Mouse (Mus musculus) layer of hippocampus, adult 2 months (tissue): Measurements from ENCODE around the gene Klhl21. TPM values are rescaled to one million over a fixed set of nuclear protein-coding genes. Genes with fewer than 3 reads are reported as not detected.

Source experiments
- DNase-seq, 2 experiments: peaks; one replicate each; pipeline ENCODE4 v3.0.0; 2022; ENCODE audit warnings: low spot score in 2 of 2
- H3K27ac ChIP-seq: fragments of 200-600 bp; 2 replicates; pipeline ENCODE4 v1.8.1; 2022
- H3K4me3 ChIP-seq: fragments of 200-600 bp; 2 replicates; pipeline ENCODE4 v1.8.1; 2022; ENCODE audit warnings: mild to moderate bottlenecking
- CTCF ChIP-seq: fragments of 200-600 bp; conservative IDR thresholded peaks from 2 replicates; pipeline ENCODE4 v1.8.1; 2022; ENCODE audit warnings: antibody characterized with exemption, mild to moderate bottlenecking, moderate library complexity
- long read RNA-seq, 2 experiments: library from polyadenylated mRNA; stranded (forward); transcript quantifications; one replicate each; pipeline ENCODE4 v2.0.0; 2021; ENCODE audit warnings: borderline mapping rate in 2 of 2
- total RNA-seq, 2 experiments: library from RNA; stranded (reverse); gene quantifications; 2 replicates each; pipeline ENCODE4 v1.2.3; 2021

Gene Klhl21
- 10 to 100 TPM; 19.4 to 23.2 TPM for total RNA-seq
- long read RNA-seq, experiment 1, transcript Klhl21-201 (4 exons, 3,986 nt): major isoform, 5 of 12 reads
- long read RNA-seq, experiment 1, partial matches to known transcripts: 4 of 12 reads
- long read RNA-seq, experiment 1, other reads (novel, unspliced or antisense): 3 of 12 reads
- long read RNA-seq, experiment 2, transcript Klhl21-201 (4 exons, 3,986 nt): major isoform, 10 of 16 reads
- long read RNA-seq, experiment 2, partial matches to known transcripts: 5 of 16 reads
- long read RNA-seq, experiment 2, other reads (novel, unspliced or antisense): 1 of 16 reads

DNA sequence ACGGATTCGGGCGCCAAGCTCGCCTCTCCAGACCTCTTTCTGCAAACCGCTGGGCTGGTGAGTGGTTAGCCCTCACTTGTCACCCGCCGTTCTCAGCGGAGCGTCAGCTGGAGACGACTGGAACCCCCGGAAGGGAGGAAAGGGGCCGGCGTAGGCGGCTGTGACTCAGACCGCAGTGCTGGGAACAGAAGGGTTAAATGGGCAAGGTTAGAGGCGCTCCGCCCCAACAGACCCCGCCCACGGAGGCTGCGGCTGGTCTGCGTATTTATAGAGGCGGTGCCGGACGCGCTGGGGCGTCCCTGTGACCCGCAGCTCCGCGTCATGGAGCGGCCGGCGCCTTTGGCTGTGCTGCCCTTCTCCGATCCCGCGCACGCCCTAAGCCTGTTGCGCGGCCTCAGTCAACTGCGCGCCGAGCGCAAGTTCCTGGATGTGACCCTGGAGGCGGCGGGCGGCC is at the start of gene Klhl21:
Klhl21 (plus strand) TSS at position 182 of the 454 bp plus-strand sequence.
- DNase-seq: peak; percentile 90 to 93

DNA sequence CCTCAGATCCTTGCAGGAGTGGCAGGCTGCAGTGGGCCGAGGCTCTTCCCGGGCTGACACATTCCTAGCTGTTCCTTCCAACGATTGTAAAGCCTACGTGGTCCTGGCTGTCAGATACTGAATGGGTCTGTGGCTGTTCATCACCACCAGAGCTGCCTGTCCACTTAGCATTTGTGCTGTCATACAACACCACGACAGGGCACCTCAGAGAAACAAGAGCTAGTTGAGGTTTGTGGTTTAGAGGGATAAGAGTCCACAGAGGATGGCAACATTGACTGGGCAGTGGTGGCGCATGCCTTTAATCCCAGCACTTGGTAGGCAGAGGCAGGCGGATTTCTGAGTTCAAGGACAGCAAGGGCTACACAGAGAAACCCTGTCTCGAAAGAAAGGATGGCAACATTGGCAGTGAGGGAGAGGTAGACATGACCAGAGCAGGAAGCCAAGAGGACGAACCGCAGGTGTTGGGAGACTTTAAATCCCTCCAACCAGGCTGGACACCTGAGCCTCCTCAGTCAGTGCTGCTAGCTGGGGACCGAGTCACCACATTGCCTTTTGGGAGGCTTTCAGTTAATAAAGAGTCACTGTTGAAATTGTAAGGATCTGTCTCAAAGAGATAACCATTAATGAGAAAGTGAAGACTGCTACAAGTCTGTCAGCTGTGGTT is 48.6 kb upstream of the Klhl21 start:
- no peak for TF ChIP-seq CTCF
- DNase-seq: no peak
- no peak overlapping the region for H3K4me3 ChIP-seq
- H3K27ac ChIP-seq: no peak overlapping the region

More for the DNA sequence above, at the start of gene Klhl21:
- Histone ChIP-seq H3K4me3 (peak within 1 kb of the TSS; percentile 93), H3K27ac (peak within 1 kb of the TSS; percentile 97)
- TF ChIP-seq CTCF: no peak

DNA sequence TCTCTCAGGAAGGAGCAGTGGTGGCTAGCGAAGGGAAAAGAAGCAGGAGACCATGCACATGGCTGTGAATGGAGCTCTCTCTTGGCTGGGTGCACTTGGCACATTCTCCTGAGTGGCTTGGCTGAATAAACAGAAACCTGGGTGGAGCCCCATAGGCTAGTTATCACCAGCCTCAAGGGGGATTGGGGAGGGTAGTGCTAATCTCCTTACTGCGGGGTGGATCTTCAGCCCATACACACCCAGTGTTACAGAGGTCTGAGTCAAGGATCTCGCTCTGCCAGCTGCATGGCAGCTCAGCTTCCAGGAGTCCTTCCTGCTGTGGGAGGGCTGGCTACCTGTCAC is 48.1 kb upstream of the Klhl21 start:
- no peak for TF ChIP-seq CTCF
- H3K27ac ChIP-seq: no peak overlapping the region

DNA sequence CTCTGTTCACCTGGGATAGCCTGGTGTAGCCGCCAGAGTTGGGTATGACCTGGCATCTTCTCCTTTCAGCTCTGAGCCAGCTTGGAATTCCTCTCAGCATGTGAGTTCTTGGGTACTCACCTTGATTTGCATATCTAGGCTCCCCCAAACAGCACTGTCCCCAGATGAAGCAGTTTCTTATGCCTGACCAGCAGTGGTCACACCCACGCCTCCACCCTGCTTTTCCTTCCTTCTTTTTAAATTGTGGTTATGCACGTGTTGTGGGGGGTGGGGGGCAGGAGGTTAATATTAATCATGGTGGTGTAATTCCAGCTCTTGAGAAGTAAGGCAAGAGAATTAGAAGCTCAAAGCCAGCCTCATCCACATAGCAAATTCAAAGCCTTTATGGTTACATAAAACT is 45.8 kb upstream of the Klhl21 start:
- no peak for DNase-seq
- no peak for TF ChIP-seq CTCF
- no peak overlapping the region for H3K4me3 ChIP-seq
- no peak overlapping the region for H3K27ac ChIP-seq

More for the DNA sequence above, 48.1 kb upstream of the Klhl21 start:
- H3K4me3 ChIP-seq: no peak overlapping the region
- DNase-seq: no peak

DNA sequence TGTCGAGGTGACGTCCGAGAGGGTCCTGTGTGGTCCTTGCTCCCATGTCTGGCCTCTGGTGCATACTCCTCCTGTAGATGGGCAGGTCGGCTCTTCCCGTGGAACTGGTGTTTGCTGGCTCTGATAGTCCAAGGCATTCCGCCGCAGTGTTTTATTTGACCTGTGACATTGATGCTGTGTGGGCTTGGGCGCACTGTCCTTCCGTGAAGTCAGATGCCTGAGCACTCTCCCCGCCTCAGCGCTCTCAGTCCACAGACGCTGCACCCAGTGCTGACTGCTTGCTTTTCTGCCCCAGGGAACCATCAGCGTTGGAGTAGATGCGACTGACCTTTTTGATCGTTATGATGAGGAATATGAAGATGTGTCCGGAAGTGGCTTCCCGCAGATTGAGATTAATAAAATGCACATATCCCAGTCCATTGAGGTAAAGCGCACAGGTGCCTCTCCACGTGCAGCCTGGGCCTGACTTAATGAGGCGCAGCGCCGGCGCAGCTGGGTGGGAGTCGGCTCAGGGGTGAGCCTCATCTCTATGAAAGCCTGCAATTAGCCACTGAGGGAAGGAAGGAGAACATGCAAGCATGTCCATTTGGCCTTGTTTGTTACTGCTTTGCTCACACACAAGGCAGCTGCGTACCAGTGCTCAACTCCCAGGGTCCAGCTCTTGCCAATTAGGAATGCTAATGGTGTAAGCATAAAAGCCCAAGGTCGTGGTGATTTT is 40.2 kb upstream of the Klhl21 start:
- no peak for TF ChIP-seq CTCF
- H3K27ac ChIP-seq: no peak overlapping the region
- DNase-seq: no peak
- H3K4me3 ChIP-seq: no peak overlapping the region

DNA sequence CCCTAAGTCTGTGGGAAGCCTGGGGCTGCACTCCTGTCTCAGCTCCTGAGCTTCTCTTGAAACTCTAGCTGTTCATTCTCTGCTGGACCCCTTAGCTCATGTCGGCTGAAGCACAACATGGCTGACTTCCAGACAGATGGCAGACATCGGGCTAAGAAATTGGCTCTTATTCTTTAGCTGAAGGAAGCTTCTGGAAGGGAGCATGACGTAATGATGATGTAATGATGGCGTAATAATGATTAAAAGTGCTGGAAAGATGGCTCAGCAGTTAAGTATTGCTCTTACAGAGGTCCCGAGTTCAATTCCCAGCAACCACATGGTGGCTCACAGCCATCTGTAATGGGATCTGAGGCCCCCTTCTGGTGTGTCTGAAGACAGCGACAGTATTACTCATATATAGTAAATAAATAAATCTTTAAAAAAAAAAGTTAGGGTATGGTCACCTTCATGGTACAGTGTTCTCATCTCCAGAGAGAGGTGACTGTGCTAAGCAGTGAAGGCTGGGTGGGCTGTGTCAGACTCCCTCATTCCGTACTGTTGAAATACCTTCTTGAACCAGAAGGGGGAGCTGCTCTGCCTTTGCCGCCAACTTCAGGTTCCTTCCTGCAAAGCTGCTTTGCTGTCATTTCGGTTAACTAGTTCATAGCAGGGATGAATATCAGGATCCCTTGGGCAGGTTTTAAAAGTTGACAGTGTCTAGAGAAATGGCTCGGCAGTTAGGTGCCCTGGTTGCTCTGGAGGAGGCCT is 36.2 kb upstream of the Klhl21 start:
- DNase-seq: peak in 1 of 2 experiments; percentile 53
- peak; percentile 87 for TF ChIP-seq CTCF
- no peak overlapping the region for H3K4me3 ChIP-seq
- H3K27ac ChIP-seq: no peak overlapping the region

DNA sequence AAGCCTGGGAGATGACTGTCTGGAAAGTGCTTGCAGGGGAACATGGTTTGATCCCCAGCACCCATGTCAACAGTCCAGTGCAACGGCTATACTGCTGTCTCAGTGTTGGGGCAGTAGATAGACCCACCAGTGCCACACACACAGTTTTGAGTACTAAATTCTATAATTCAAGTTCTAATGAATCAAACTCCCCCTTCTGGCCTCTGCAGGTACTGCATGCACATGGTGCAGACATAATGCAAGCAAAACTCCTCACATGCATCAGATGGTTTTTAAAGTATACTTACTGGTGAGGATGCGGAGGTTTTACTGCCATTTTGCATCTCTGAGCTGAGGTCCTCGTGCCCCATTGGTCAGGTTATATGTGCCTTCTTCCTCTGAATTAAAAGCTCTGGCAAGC is 33.2 kb upstream of the Klhl21 start:
- no peak for DNase-seq
- peak; percentile 79 for TF ChIP-seq CTCF
- Histone ChIP-seq H3K27ac (no peak overlapping the region), H3K4me3 (no peak overlapping the region)

DNA sequence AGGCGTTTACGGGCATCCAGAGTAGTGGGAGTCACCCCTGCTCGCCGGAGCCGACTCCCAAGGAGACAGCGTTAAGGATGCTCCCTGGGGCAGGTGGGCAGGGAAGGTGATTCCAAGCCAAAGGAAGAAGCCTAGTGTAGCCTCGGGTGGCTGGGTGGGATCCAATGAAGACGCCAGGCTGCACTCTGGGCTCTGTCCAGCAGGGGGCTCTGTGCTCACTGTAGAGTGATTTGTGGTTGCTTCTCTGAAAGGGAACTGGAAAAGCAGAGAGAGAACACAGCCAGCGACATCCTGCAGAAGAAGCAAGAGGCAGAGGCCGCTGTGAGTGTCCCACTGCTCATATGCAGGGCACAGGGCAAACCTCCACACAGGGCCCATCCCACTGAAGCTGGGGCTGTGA is 30.9 kb upstream of the Klhl21 start:
- H3K4me3 ChIP-seq: no peak overlapping the region
- peak overlapping the region; percentile 36; the same call in 1 of the 2 replicates for H3K27ac ChIP-seq
- peak; percentile 97 for TF ChIP-seq CTCF
- DNase-seq: peak; percentile 81 to 95

DNA sequence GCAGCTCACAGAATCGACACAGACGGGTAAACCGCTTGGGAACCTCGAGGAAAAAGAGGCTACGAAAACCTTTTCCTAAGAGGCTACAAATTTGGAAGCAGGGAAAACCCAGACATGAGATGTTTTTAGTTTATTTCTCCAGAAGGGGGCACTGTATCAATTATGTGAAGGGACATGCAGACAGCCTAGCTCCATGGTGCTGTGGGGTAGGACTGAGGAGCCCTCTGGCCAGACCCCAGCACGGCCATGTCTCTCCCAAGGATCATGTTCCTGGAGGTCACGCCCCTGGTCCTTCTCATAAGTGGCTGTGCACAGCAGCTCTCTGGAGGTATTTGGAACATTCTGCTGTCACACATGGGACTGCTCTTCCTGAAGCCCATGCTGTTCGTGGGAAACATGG is 27.9 kb upstream of the Klhl21 start:
- Histone ChIP-seq H3K27ac (no peak overlapping the region), H3K4me3 (no peak overlapping the region)
- peak; percentile 75 for TF ChIP-seq CTCF
- no peak for DNase-seq

DNA sequence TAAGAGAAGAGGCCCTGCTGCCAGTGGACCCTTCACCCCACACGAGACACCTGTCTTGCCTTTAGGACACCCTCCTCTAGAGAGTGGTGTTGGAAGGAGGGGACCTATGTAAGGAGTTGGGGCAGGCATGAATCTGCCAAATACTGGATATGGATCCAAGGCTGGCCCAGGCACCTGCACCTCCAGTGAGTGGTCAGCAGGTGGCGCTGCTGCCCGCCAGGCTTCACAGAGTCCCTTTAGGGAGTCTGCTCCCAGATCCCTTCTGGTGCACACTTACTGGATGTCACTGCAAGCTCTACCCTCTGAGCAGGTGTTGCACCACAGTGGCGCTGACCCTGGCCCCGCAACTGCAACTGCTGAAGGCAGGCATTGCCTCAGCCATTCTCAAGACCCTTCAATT is 27.2 kb upstream of the Klhl21 start:
- Histone ChIP-seq H3K27ac (no peak overlapping the region), H3K4me3 (no peak overlapping the region)
- peak; percentile 76 to 88 for DNase-seq
- TF ChIP-seq CTCF: peak; percentile 97

DNA sequence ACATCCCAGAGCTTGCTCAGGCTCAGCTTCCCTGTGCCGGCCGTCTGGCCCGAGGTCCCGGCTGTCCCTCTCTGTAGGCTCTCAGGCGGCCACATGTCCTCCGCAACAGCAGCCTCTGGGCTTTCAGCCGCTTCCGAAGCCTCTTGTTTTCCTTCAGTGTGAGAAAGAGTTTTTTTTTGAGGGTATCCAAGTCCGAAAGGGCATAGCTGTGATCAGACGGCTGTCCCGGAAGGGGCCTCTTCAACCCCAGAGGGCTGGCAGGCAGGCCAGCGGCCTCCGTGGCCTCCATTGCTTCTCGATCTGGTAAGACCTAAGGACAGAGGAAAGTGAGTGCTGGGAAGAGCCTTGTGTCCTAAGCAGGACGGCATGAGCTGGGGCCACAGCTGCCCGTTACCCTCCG is 25.6 kb upstream of the Klhl21 start:
- DNase-seq: no peak
- no peak for TF ChIP-seq CTCF
- Histone ChIP-seq H3K4me3 (no peak overlapping the region), H3K27ac (no peak overlapping the region)

DNA sequence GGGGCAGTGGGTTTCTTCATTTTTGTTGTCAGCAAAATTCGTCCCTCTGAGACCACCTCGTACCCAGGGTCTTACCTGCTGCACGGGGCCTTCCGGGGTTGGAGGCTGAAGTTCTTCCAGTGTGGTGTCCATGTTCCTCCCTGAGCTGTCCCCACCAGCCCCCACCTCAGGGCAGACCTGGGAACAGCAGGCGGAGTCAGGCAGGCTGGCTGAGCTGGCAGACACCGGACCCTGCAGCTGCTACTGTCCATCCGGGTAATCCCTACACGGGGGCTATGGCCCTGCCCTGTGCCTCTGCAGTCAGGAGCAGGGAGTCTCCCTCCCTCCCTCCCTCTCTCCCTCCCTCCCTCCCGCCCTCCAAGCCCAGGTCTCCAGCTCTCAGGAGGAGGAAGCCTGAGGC is 25.0 kb upstream of the Klhl21 start:
- no peak for TF ChIP-seq CTCF
- no peak overlapping the region for H3K4me3 ChIP-seq
- no peak overlapping the region for H3K27ac ChIP-seq
- DNase-seq: no peak

DNA sequence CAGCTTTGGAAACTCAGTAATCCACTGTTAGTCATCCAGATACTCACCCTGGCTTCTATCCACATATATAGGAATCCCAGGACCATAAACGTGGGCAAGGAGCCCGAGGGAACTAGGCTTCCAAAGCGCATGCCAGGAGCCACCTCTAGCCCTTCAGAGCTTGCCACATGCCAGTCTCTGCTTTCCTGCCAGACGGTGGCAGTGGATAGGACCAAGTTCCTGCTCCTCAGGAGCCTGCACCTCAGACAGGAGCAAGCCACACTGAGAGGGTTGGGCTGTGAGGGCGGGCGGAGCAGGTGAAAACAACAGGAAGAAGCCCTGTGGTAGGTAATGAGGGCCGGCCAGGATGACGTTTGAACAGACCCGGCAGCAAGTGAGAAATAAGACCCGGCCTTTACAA is 22.7 kb upstream of the Klhl21 start:
- TF ChIP-seq CTCF: no peak
- no peak overlapping the region for H3K27ac ChIP-seq
- DNase-seq: no peak
- H3K4me3 ChIP-seq: no peak overlapping the region
